In genomic region chr7:19956341-19956781, GRCm38 (mm10) we compare ENCODE assay signal across 9 mouse cellular contexts. TPM values are rescaled to one million over a fixed set of nuclear protein-coding genes. Genes with fewer than 3 reads are reported as not detected.
DNase-seq lines count a peak whose midpoint lies in the region; ATAC-seq lines count a peak whose summit lies in the region.
"Had no signal": no experiment of that assay in that cellular context is flagged by ENCODE, and none has a peak within 500 bp of the region (broad histone marks: within the 10 kb centered on the region; RNA-seq: fewer than 3 reads in every experiment).

No protein-coding gene starts in this region.

- H3K9ac ChIP-seq in neural tube, embryonic 15.5 days (replicated peaks), result no peak overlapping the region

- peak; percentile 31; the same call in 1 of the 2 replicates for ATAC-seq in neural tube, embryonic 15.5 days (ENCODE audit: low FRiP score)

- 0 out of 2 replicates have a peak overlapping the region, but pooled peaks have one; percentile 17 for H3K4me2 ChIP-seq in neural tube, embryonic 15.5 days

- WGBS in neural tube, embryonic 15.5 days, result 2% methylated on average over 7 of the region's 7 CpGs

- H3K36me3 ChIP-seq in neural tube, embryonic 15.5 days, result no peaks in the 10 kb centered on the region

- DNase-seq in B cell, adult 2 months, result peak; percentile 87 to 88
- peak; percentile 84 for DNase-seq in adrenal gland, adult 2 months
- DNase-seq in embryo, embryonic 9.5 days (ENCODE audit: extremely low spot score), result peak; percentile 80
- DNase-seq in heart, adult 8-10 months (ENCODE audit: low spot score), result peak; percentile 92
- peak; percentile 95 for DNase-seq in kidney, postnatal 10 days
- DNase-seq in lung, adult 18-20 months, result peak; percentile 90 to 93
- peak; percentile 77 for DNase-seq in testis, postnatal 14 days (ENCODE audit: low spot score)

- H3K27ac ChIP-seq in neural tube, embryonic 15.5 days (replicated peaks), result no peak overlapping the region

- H3K4me3 ChIP-seq in neural tube, embryonic 15.5 days (replicated peaks), result no peak overlapping the region
- H3K4me3 ChIP-seq: erythroblast, embryonic 14.5 days had no signal

- H3K27me3 ChIP-seq in neural tube, embryonic 15.5 days (replicated peaks), result no peaks in the 10 kb centered on the region

- no peaks in the 10 kb centered on the region for H3K4me1 ChIP-seq in neural tube, embryonic 15.5 days

- H3K9me3 ChIP-seq in neural tube, embryonic 15.5 days (replicated peaks), result no peaks in the 10 kb centered on the region

RNA-seq across cellular contexts. Expression of gene Igsf23, which starts 5.8 kb away (rescaled TPM):
- not detected for total RNA-seq in adrenal gland, adult 2 months (2021)
- 0.12 TPM in 1 of 2 replicates, not detected in the other for polyA plus RNA-seq in adrenal gland, adult 2 months (2012; rRNA removed)
- 1 to 10 TPM; 1.4 to 2.1 (median 1.6) TPM for total RNA-seq in heart, adult 8-10 months (2022)
- 0.12 and 0.43 TPM in 2 replicates for polyA plus RNA-seq in neural tube, embryonic 15.5 days (2015; fragmentation: Nextera tagmentation; extraction: Ambion mirVana)
- polyA plus RNA-seq: erythroblast, embryonic 14.5 days had no signal

RNA-seq across cellular contexts. Expression of gene Ceacam20, which starts 8.9 kb away (rescaled TPM):
- total RNA-seq in adrenal gland, adult 2 months (2021), result not detected
- 0.03 TPM in 1 of 2 replicates, not detected in the other for polyA plus RNA-seq in adrenal gland, adult 2 months (2012; rRNA removed)
- not detected for total RNA-seq in heart, adult 8-10 months (2022)
- polyA plus RNA-seq in neural tube, embryonic 15.5 days (2015; fragmentation: Nextera tagmentation; extraction: Ambion mirVana), result not detected in 2 replicates
- polyA plus RNA-seq: erythroblast, embryonic 14.5 days had no signal

RNA-seq across cellular contexts. Expression of gene Nlrp9b, which starts 34.9 kb away (rescaled TPM):
- total RNA-seq in adrenal gland, adult 2 months (2021), result not detected
- polyA plus RNA-seq in adrenal gland, adult 2 months (2012; rRNA removed), result not detected in 2 replicates
- not detected for total RNA-seq in heart, adult 8-10 months (2022)
- polyA plus RNA-seq in neural tube, embryonic 15.5 days (2015; fragmentation: Nextera tagmentation; extraction: Ambion mirVana), result not detected in 2 replicates
- polyA plus RNA-seq: erythroblast, embryonic 14.5 days had no signal

RNA-seq across cellular contexts. Expression of gene Pvr, which starts 35.4 kb away (rescaled TPM):
- total RNA-seq in adrenal gland, adult 2 months (2021), result 10 to 100 TPM; 20.3 to 36.5 TPM
- 9.6 and 12.0 TPM in 2 replicates for polyA plus RNA-seq in adrenal gland, adult 2 months (2012; rRNA removed)
- total RNA-seq in heart, adult 8-10 months (2022), result 10 to 100 TPM; 17.9 to 25.0 (median 20.5) TPM
- 12.0 and 12.5 TPM in 2 replicates for polyA plus RNA-seq in neural tube, embryonic 15.5 days (2015; fragmentation: Nextera tagmentation; extraction: Ambion mirVana)
